Mouse (Mus musculus) left cerebral cortex, postnatal 4 days (tissue): ENCODE measurements around the gene Pip5k1a. TPM values are rescaled to one million over a fixed set of nuclear protein-coding genes. Genes with fewer than 3 reads are reported as not detected.
"Not testable (repeated sequence)": the region's sequence is repeated elsewhere in the genome, so short reads cannot be mapped to it uniquely, and the experiment has no call there.

Experiments used
- DNase-seq: peaks from one replicate; pipeline ENCODE4 v3.0.0-alpha.2; 2022
- intact Hi-C: fragments of 180-260 bp; cut with DNase I; formaldehyde crosslinking; loops from one replicate; pipeline ENCODE4 v1.15.1; 2025
- total RNA-seq, 2 experiments: library from RNA; stranded (reverse); gene quantifications; 2 replicates each; pipeline ENCODE4 v1.2.3; 2021

Pip5k1a gene
- 10 to 100 TPM; 20.1 to 25.3 TPM for total RNA-seq

GRCm38 (mm10) chr3:95106338-95107117 lies at the start of gene Pip5k1a:
Pip5k1a (minus strand) TSS chr3:95106930.
- intact Hi-C loops, result no loop called here
- DNase-seq, result peak; percentile 98

- DNase-seq, result no peak
- intact Hi-C loops, result no loop called here
Observed at GRCm38 (mm10) chr3:95153874-95154273, 47.1 kb upstream of the Pip5k1a start.

- intact Hi-C loops, result loop anchor here (10.0 kb wide), 1 partner anchor 117 kb away; no protein-coding TSS in a partner anchor
- no peak for DNase-seq
Observed at GRCm38 (mm10) chr3:95147924-95148323, 41.2 kb upstream of the Pip5k1a start.

- peak; percentile 87 for DNase-seq
- intact Hi-C loops, result loop anchor here (2.0 to 10.0 kb wide), 2 partner anchors 74 to 122 kb away; partner anchors contain the start of gene Gabpb2
Observed at GRCm38 (mm10) chr3:95142617-95143011, 35.9 kb upstream of the Pip5k1a start.

- no peak for DNase-seq
Observed at GRCm38 (mm10) chr3:95141952-95142616, 35.4 kb upstream of the Pip5k1a start, which contains the start of gene Tnfaip8l2. Tnfaip8l2 (minus strand) TSS chr3:95142360.

GRCm38 (mm10) chr3:95141474-95141873 lies 34.7 kb upstream of the Pip5k1a start:
- intact Hi-C loops, result loop anchor here (10.0 kb wide), 1 partner anchor 123 kb away; no protein-coding TSS in a partner anchor
- DNase-seq, result no peak

More at GRCm38 (mm10) chr3:95141952-95142616, 35.4 kb upstream of the Pip5k1a start, which contains the start of gene Tnfaip8l2:
- intact Hi-C loops, result loop anchor here (2.0 to 10.0 kb wide), 2 partner anchors 75 to 123 kb away; partner anchors contain the start of gene Gabpb2

- intact Hi-C loops, result loop anchor here (10.0 kb wide), 1 partner anchor 124 kb away; no protein-coding TSS in a partner anchor
- no peak for DNase-seq
Observed at GRCm38 (mm10) chr3:95140795-95141194, 34.1 kb upstream of the Pip5k1a start.

GRCm38 (mm10) chr3:95140289-95140595 lies 33.5 kb upstream of the Pip5k1a start:
- DNase-seq, result no peak
- intact Hi-C loops, result loop anchor here (10.0 kb wide), 1 partner anchor 125 kb away; no protein-coding TSS in a partner anchor

- intact Hi-C loops, result loop anchor here (10.0 kb wide), 1 partner anchor 125 kb away; no protein-coding TSS in a partner anchor
- DNase-seq, result no peak
Observed at GRCm38 (mm10) chr3:95139586-95140288, 33.0 kb upstream of the Pip5k1a start.

- intact Hi-C loops, result no loop called here
- no peak for DNase-seq
Observed at GRCm38 (mm10) chr3:95136336-95136735, 29.6 kb upstream of the Pip5k1a start.

- DNase-seq, result no peak
- intact Hi-C loops, result no loop called here
Observed at GRCm38 (mm10) chr3:95135433-95136052, 28.8 kb upstream of the Pip5k1a start.

GRCm38 (mm10) chr3:95135023-95135422 lies 28.3 kb upstream of the Pip5k1a start:
- intact Hi-C loops, result no loop called here
- peak; percentile 45 for DNase-seq

GRCm38 (mm10) chr3:95134133-95134532 lies 27.4 kb upstream of the Pip5k1a start:
- DNase-seq, intact Hi-C loops: not testable (repeated sequence)

- DNase-seq, result peak; percentile 92
- intact Hi-C loops, result no loop called here
Observed at GRCm38 (mm10) chr3:95133680-95134101, 27.0 kb upstream of the Pip5k1a start, which contains the start of the genes Scnm1 and Lysmd1. Scnm1 (minus strand) TSS chr3:95134011. Lysmd1 (plus strand) TSS chr3:95134088.

GRCm38 (mm10) chr3:95133176-95133575 lies 26.4 kb upstream of the Pip5k1a start:
- intact Hi-C loops, result no loop called here
- no peak for DNase-seq

- intact Hi-C loops, DNase-seq: not testable (repeated sequence)
Observed at GRCm38 (mm10) chr3:95132389-95132788, 25.7 kb upstream of the Pip5k1a start.

GRCm38 (mm10) chr3:95130081-95130480 lies 23.4 kb upstream of the Pip5k1a start:
- intact Hi-C loops, result no loop called here
- DNase-seq, result no peak

- DNase-seq, result no peak
- intact Hi-C loops, result no loop called here
Observed at GRCm38 (mm10) chr3:95129226-95129651, 22.5 kb upstream of the Pip5k1a start.

GRCm38 (mm10) chr3:95124972-95125371 lies 18.2 kb upstream of the Pip5k1a start:
- peak; percentile 68 for DNase-seq
- intact Hi-C loops, result no loop called here

GRCm38 (mm10) chr3:95124246-95124645 lies 17.5 kb upstream of the Pip5k1a start, which contains the start of gene Tmod4:
Tmod4 (plus strand) TSS chr3:95124476.
- no peak for DNase-seq
- intact Hi-C loops, result no loop called here
